Mouse (Mus musculus): ENCODE measurements around the gene Nmnat2.

The Nmnat2 gene

DNA sequence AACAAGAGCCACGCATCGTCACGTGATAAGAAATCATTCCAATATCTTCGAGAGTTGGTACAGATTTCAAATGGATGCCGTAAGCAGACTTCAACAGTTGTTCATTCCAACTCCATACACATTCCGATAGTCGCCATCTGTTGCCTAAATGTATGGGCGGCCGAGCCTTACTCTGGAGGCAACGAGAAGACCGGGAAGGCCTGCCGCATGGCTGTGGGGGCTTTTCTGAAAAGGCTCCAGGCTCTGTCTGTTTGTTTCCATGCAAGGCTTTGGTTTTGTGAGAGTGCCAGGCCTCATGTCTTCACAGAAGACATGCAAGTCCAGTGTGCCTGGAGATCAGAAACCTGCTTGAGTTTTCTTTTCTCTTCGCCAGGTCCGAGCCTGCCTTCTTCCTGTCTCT is 28.6 kb downstream of the Nmnat2 start:
- DNase-seq (ENCODE audit: low read depth, low spot score): no peak

DNA sequence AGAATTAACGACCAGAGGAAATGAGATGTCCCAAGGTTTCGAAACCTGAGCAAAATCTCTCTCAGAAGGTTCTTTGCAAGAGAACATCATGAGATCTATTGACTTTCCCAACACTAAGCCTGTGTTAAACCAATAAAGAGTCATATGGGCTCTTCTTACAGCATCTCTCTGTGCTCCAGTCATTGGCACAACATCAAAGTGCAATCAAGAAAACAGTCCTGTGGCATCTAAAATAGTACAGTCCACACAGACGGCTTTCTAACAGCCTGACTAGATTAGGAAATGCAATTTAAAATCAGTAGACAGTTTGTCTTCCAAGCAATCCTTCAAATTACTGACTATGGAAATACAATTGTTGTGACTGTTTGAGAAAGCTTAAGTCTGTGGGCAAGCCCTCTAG is 32.2 kb downstream of the Nmnat2 start:
- DNase-seq (ENCODE audit: low read depth, low spot score): no peak

DNA sequence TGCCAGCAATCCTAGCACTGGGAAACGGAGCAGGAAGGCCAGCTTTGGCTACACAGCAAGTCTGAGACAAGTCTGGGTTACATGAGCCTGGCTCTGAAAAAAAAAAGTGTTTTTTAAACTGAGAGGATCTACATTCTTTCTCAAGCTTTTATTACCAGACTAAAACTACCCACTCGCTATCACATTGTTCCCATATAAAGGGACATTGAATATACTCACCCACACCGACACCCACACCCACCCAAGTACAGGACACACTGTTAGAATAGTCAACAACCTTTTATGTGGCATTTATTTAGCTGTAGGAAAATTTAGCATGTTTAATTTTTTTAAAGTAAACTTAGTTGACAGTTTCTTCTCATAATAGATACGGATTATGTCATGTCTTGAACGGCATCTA is 35.3 kb downstream of the Nmnat2 start:
- DNase-seq (ENCODE audit: low read depth, low spot score): no peak

DNA sequence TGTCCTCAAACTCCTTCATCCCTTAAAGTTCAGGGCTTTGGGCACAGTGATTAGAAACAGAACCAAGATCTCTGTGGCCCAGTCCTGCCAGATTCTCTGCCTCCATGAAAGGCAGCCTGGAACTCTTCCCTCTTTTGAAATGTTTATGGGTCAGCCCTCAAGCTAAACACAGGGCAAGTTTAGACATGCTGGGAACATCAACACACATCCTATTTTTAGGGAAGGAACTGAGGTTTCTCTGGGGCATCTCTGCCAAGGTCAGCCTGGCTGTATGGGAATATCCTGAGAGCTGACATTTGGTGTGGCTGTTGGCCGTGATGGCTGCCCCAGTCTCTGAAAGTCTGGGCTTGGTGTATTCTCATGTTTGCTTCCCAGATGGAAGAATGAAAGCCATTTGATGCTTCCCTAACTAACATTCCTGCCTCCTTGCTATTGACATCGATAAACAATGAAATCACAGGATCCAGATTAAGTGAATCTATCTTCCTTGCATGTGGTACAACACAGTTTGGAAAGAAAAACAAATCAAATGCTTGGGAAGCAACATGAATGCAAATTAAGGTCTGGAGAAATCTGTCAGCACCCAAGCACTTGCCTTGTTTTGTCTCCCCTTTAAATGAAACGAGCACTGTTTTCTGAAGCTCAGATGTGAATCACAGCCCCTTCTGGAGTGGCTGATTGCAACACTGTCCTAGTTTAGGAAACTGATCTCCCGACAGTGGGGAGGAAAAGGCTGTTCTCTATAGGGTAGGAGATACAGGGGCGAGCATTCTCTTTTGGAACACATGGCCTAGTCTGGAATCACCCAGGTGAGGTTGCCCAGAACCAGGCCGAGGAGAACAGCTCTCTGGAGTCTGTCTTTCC is 37.7 kb downstream of the Nmnat2 start:
- DNase-seq (ENCODE audit: low read depth, low spot score): no peak

DNA sequence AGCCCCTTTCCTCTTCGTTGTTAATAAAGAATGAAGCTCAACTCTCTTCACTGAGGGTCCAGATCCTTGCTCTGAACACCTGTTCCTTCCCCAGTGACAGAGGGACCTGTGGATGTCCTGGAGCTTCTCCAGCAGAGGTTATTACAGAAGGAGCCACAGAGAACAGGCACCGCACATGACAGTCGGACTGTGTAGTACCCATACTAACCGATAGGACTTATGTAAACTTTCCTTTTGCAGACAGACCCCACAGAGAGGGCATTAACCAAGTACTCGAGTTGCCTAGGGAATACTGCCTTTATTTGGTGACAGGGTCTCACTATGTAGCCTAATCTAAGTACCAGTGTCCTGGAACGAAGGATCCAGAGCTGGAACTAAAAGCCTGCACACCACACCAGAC is 39.0 kb downstream of the Nmnat2 start:
- DNase-seq (ENCODE audit: low read depth, low spot score): no peak

DNA sequence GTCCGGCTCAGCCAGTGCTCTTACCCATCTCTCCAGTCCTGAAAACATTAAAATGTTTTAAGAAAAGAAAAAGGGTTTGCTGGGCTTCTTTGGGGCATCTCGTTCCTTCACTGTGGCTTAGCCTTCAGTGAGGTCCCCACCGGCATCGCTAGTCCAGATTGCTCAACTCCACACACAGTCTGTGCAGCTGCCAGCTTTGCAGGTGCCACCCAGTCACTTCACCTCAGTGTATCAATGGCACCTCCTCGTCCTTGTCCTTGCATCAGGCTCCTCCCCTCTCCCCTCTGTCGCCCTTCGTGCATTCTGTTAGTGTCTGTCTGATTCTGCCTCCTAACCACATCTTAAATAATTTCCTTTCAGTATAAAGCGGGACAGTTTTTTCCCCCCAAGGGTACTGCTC is 45.2 kb downstream of the Nmnat2 start:
- no peak for DNase-seq (ENCODE audit: low read depth, low spot score)

DNA sequence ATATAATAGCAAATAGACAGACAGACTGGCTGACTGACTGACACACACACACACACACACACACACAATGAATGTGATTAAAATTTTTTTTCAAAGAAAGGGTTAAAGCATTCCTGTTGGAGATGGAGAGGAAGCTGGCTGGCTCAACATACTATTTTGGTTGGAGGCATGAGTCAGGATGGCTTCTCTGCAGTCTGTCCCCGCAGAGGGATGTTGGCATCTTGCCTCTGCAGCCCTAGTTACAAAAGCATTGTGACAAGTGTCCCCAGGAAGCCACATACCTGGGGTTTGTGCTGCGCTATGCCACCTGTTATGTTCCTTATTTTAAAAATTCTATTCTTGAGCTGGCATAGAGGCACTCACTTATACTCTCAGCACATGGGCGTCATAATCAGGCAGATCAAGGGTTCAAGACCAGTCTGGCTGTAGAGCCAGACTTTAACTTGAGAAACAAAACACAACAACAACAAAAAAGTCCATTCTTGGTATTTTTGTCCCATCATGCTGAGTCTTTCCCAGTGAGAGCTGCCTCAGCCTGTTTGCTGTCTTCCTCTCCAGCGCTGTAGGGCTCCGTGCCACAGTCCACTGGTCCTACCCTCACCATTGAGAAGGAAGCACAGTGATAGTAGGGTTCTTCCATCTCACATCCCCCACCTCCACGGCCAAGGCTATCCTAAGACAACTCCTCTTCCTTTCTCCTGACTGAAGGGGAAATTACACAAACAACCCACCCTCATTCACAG is 45.9 kb downstream of the Nmnat2 start:
- DNase-seq (ENCODE audit: low read depth, low spot score): no peak

DNA sequence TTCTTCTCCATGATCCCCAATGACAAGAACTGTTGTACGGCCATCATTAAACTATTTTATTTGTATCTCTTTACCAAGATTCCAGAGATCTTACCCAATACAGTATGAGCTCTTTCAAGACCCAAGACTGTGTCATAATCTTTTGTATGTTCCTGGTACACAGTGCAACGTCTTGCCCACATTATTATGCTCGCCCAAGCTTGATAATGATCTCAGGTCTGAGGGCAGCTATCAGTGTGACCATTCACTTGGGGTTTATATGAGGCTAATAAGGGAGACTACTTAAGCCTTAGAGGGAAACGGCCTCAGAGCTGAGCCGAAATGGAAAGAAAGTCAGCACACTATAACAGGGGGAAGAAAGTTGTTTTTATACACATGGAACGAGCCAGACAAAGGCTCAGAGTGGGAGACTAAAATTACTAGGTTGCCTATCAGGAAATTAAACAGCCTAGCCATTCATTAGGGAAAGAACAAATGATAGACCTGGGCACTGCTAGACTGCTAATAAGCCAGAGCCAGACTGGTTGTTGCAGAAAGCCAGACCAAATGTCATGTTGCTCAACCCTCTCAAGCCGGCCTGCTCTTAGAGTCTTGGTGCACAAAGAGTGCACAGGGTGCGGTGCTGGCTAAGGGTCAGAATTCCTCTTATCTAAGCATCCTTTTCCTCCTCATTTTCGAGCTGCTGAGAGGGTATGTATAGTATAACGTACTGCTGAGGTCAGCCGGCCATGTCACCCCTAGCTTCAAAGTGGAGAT is 47.7 kb downstream of the Nmnat2 start:
- no peak for DNase-seq (ENCODE audit: low read depth, low spot score)

DNA sequence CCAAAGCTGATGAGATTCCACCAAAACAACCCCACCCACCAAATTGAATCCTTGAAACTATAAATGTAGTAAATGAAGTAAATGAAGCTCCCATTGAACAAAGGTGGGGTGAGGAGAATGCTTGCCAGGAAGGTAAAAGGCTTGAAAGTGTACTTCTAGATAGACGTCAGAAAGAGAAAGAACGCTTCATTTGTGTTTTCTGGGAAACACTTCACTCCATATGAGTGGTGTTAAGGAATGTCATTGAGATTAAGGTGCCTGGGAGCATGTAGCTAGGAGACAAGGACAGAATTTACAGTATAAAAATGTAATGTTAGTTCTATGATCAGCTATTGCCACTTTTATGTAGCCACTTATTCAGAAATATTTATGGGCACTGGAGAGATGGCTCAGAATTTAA is 49.7 kb downstream of the Nmnat2 start:
- DNase-seq (ENCODE audit: low read depth, low spot score): no peak

DNA sequence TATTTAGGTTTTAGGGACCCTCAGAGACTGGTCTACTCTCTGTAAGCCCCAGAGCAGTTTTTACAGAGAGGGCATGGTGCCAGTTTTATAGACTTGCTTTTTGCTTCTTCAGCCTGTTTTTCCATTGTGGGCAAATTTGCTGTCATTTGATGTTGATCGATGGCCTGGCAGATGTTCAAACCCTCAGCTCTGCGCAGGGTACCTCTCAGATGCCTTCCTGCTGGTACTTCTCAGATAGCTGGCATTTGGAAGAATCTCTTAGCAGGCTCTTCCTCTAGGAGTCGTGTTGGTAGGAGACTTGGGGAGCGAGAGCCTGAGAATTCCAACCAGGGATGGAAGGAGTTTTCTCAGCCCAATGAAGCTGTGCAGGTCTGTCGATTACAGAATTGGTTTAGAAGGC is 51.3 kb downstream of the Nmnat2 start:
- no peak for DNase-seq (ENCODE audit: low read depth, low spot score)

DNA sequence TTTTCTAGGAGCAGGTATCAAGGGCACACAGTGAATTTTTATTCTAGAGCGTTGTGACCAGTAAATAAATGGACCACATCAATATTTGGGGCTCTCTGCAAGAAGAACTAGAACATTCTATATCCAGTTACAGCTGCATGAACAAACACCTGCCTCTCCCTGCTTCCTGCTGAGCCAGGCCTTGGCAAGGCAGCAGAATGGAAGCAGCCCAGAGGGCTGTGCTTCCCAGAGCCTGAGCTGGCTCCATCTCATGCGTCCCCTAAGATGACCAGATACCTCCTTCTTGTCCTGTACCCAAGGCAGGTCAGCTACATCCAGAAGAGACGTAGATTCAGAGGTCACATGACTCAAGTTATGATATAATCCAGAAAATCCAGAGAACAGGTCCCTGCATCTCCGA is 52.0 kb downstream of the Nmnat2 start:
- no peak for DNase-seq (ENCODE audit: low read depth, low spot score)

DNA sequence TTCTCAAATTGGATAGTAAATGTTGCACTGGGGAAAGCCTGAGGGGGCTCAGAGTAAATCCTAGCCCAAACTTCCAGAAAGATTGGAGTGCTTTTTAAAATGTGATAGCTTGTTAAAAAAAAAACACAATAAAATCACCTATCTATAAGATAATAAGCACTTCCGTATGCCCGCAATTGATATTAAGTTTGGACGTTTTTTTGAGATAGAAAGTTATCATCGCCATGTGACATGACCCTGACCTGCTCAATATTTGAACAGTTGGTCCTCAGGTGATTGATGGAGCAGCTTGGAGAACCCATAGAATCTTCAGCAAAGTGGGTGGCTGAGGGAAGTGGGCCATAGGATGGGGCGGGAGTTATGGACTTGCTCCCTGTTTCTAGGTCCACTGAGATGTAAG is 52.5 kb downstream of the Nmnat2 start:
- DNase-seq (ENCODE audit: low read depth, low spot score): no peak

DNA sequence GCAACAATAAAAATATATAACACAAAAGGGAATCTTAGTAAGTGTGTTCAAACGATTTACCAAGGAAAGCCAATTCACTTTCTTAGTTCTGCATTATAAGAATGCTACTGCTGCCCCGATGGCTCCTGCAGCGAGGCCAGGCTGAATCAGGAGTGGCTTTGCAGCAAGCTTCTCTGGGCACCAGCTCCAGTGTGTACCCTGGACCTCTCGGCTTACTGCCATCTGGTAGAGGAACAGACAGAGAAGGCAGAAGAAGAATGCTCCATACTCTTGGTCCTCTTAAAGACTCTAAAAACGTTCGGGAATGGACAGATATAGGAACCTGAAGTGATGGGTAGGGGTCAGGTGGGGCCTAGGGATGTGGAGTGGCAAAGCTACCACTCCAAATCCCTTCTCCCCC is 53.0 kb downstream of the Nmnat2 start:
- no peak for DNase-seq (ENCODE audit: low read depth, low spot score)

DNA sequence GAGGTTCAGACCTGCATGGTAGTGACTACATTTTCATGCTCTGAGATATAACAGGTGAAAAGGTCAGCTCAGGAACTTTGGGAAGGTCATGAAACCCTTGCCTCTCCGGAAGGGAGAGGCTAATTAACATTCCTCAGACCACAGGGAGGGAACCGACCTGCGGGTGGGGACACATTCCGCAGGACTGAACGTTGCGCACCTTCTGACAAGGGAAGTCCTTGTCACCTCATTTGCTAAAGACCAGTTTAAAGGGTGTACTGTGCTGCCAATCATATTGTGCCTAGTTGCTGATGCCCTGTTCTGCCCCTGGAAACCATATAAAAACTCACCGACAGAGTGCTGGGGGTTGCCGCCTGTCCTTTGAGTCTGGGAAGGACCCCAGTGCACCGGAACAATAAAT is 54.5 kb downstream of the Nmnat2 start:
- no peak for DNase-seq (ENCODE audit: low read depth, low spot score)

DNA sequence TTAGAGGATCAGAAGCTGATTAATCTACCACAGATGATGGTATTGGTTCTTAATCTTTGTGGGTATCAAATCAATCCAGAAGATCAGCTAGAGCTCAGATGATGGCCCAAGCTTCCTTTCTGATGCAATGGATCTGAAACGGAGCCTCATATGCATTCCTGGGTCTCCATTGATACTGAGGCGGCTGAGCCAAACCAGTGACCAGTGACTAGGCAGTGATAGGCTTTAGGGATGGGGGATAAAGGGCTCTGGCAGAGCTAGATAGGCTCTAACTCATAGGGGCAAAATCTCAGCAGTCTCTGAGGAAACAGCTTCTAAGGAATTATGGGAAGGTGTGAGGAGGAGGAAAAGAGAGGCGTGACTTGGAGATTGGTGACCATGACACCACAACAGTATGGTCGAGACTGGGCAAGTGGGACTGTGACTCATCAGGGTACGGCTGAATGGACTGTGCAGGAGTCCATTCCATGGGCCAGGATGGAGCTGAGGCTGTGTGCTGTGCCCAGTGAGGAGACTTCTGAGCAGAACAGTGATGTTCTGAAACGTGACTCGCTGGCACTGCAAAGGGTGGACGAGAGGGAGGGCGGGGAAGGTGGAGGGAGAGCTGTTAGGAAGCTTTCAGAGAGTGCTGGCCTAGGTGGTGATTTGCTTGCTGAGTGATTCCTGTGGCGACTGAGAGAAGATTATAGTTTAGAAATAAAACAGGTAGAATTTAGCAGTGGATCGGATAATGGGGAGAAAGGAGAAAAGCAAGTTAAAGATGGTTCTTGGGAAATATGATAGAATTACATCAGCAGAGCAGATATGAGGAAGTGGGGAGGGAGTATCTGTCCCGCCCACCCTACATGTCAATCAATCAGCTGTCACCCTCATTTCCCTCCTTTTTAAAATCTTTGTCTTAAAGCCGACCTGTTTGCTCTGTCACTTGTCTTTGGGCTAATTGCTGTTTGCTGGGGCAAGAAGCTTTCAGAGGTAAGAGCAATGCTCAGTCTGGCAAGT is 55.9 kb downstream of the Nmnat2 start:
- no peak for DNase-seq (ENCODE audit: low read depth, low spot score)

DNA sequence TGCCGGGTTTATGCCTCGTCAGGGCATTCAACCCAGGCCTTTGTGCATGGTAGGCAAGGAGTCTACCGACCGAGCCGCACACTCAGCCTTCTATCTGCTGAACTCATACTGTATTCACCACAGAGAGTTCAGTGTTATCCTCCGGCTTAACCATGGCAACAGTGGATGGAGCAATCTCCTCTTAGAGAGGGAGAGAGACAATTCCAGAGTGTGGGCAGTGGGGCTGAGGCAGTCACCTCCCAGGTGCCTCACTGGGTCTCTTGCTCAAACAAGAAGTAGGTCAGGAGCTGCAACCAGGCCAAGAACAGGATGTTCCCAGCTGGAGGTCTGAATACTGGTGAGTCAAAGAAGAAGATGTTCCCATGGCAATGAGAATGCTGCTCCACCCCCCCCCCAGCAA is 56.8 kb downstream of the Nmnat2 start:
- DNase-seq (ENCODE audit: low read depth, low spot score): no peak

DNA sequence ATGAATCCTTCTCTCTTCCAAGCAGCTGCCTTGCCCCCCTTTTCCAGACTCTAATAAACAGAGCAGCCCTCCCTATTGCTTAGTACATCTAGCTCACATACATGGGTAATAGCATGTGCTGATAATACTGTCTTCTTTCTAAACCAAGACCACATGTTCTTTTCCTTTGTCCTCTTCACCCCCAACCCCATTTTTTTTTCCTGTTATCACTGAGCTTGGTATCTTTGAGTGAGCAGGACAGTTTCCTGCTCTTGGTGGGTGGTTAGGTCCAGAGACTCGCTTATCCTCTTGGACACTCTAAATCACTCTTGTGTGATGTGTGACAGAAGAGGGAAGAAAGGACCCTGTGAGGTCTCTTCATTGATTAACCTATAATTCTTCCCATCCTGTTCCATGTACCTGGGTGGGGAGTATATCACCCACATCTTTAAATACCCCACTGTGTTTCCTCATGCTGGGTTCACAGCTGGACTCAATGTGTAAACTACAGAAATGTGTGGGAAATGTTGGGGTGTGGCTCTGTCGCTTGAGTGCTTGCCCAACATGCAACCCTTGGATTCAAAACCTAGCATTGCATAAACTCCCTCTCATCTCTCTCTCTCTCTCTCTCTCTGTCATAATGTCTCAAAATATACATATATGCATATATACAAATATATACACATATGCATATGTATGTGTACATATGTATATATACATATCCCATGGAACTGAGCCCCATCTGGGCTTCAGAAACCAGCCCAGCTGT is 58.9 kb downstream of the Nmnat2 start:
- DNase-seq (ENCODE audit: low read depth, low spot score): no peak

DNA sequence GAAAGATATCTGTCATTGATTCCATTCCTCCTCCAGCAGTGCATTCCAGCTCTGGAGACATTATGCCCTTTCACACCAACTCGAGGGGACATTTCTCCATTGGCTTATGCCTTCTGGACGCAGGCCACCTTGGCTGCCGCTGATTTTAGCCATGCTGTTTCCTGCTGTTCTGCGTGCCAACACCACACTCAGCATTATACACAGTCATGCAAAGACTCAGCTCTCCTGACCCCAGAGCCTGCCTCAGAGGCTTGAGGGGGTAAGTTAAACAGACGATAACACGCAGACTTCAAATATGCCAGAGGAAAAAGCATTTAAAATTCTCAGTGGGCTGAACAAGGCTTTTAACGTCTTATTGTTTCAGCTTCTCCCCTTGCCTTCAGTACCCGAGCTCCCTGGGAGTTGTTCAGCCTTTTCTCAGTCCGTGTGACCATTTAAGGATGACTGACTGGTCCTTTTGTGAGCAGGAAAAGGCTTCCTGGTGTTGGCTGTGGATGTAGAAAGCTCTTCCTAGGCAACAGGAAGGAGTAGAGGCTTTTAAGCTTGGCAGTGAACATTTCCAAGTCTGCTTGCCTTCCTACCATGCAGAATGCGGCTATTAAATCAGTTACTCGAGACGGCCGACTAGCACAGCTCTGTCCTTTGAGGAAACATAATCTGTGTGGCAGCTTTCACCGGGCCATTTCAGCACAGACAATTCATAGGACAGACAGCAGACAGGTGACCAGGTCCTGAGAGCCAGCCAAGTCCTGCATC is 59.8 kb downstream of the Nmnat2 start:
- DNase-seq (ENCODE audit: low read depth, low spot score): no peak

DNA sequence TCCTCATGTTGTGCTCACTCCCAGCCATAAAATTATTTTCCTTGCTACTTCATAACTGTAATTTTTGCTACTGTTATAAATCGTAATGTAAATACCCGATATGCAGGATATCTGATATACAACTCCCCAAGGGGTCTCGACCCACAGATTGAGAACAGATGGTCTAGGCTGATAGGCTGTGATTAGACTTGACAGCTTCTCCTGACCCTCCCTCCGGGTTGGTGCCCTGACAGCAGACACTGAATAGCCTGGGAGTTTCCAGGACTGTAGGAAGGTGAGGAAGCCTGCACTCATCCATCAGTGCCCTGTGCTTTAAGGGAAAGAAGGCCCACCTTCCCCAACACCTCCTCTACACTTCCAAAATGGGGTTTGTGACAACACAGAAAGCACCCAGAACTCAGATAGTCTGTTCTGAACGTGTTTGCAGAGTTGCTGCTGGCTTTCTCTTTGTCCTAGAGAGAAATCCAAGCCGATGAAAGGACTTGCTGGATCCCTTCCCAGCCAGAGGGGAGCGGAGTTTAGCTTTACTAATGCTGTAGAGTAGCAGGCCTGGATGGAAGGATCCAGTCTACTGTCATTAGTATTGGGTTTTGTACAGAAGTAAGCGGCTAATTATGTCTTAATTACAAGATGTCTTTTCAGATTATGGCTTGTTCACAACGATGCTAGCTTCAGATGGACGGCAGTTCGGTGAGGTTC is 61.8 kb downstream of the Nmnat2 start:
- DNase-seq (ENCODE audit: low read depth, low spot score): no peak
